Mouse (Mus musculus): ENCODE data around the gene Ccdc124.

Gene Ccdc124

GRCm38 (mm10) chr8:70849333-70849990 is 24.3 kb downstream of the Ccdc124 start:
- DNase-seq (ENCODE audit: low read depth in 2 of 2, low spot score in 2 of 2) = no peak

- no peak for DNase-seq (ENCODE audit: low read depth in 2 of 2, low spot score in 2 of 2)
Measured at GRCm38 (mm10) chr8:70846371-70847154, 27.2 kb downstream of the Ccdc124 start.

DNA sequence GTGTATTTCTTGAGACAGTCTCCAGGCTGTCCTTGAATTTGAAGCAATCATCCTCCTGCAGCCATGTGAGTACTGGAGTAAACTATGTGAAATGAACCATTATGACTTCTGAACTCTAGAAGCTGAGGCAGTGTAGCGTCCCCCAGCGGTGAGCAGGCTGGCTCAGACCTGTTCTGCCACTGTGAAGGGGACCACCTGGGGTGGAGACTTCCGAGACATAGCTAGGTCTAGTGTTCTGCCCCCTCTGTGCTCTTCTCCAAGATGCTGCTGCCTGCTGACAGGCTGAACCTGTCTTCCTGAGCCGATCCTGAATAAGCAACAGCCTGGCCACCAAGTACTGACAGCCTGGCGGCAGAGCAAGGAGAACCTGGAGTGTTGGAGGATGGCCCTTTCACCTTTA is 28.6 kb downstream of the Ccdc124 start:
- no peak for DNase-seq (ENCODE audit: low read depth in 2 of 2, low spot score in 2 of 2)

GRCm38 (mm10) chr8:70844523-70844922 is 29.2 kb downstream of the Ccdc124 start:
- DNase-seq (ENCODE audit: low read depth in 2 of 2, low spot score in 2 of 2) = peak; percentile 92 to 94

- DNase-seq (ENCODE audit: low read depth in 2 of 2, low spot score in 2 of 2) = no peak
Measured at GRCm38 (mm10) chr8:70843941-70844340, 29.8 kb downstream of the Ccdc124 start.

- DNase-seq (ENCODE audit: low read depth in 2 of 2, low spot score in 2 of 2) = no peak
Measured at GRCm38 (mm10) chr8:70843214-70843773, 30.4 kb downstream of the Ccdc124 start.

GRCm38 (mm10) chr8:70842484-70842883 is 31.3 kb downstream of the Ccdc124 start:
- DNase-seq (ENCODE audit: low read depth in 2 of 2, low spot score in 2 of 2) = no peak

- peak; percentile 85 to 87 for DNase-seq (ENCODE audit: low read depth in 2 of 2, low spot score in 2 of 2)
Measured at GRCm38 (mm10) chr8:70841147-70842072, 32.3 kb downstream of the Ccdc124 start.

DNA sequence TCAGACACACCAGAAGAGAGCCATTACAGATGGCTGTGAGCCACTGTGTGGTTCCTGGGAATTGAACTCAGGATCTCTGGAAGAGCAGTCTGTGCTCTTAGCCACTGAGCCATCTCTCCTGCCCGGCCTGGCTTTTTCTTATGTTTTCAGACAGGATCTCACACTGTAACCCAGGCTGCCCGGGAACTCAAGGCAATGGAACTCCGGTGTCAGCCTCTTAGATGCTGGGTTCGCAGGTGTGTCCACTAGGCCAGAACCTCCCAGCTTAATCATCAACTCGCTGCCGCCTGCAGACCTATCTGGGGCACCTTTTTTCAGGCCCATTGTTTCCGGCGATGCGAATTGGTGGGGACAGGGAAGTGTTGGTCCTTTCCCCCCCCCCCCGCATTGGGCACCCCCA is 33.1 kb downstream of the Ccdc124 start:
- no peak for DNase-seq (ENCODE audit: low read depth in 2 of 2, low spot score in 2 of 2)

- DNase-seq (ENCODE audit: low read depth in 2 of 2, low spot score in 2 of 2) = peak; percentile 94
Measured at GRCm38 (mm10) chr8:70839408-70840351, 34.1 kb downstream of the Ccdc124 start, which contains the start of gene Arrdc2. Gene Arrdc2 (minus strand): TSS chr8:70839720.

GRCm38 (mm10) chr8:70838654-70839407 is 34.9 kb downstream of the Ccdc124 start:
- peak in 1 of 2 experiments; percentile 29 for DNase-seq (ENCODE audit: low read depth in 2 of 2, low spot score in 2 of 2)

GRCm38 (mm10) chr8:70836666-70837065 is 37.1 kb downstream of the Ccdc124 start:
- DNase-seq (ENCODE audit: low read depth in 2 of 2, low spot score in 2 of 2) = no peak

DNA sequence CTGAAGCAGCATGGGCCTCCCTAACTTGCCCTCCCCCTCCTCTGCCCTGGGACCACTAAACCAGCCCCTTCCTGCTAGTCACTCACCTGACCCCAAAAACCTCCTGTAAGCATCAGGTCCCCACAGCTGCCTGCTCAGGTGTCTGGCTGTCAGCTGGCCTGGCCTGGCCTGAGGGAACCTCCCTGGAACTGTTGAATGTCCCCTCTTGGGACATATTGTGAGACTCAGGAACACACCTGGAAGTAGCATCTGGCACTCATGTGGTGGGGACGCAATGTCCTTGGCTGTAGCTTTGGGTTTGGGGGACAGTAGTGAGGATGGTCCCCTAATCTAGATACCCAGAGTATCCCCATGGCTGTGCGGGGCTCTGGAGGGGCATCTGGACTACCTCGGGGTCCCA is 39.7 kb downstream of the Ccdc124 start:
- DNase-seq (ENCODE audit: low read depth in 2 of 2, low spot score in 2 of 2) = no peak

DNA sequence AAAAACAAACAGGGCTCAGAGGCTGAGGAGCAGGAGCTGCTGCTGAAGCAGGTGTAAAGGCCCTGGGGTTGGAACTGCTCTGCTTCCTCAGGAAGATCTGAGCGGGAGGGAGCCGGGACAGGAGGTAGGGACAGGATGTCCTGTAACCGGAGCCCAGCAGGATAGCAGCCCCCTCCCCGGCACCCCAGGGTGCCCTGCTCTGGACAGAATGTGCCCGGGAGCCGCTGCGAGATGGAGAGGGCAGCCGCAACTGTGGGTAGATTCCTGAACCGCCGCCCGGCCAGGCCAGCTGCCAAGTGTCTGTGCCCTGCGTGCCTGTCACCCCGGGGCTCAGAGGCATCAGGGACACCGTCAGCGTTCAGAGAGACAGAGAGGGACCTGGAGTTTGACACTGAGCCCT is 40.2 kb downstream of the Ccdc124 start:
- no peak for DNase-seq (ENCODE audit: low read depth in 2 of 2, low spot score in 2 of 2)

DNA sequence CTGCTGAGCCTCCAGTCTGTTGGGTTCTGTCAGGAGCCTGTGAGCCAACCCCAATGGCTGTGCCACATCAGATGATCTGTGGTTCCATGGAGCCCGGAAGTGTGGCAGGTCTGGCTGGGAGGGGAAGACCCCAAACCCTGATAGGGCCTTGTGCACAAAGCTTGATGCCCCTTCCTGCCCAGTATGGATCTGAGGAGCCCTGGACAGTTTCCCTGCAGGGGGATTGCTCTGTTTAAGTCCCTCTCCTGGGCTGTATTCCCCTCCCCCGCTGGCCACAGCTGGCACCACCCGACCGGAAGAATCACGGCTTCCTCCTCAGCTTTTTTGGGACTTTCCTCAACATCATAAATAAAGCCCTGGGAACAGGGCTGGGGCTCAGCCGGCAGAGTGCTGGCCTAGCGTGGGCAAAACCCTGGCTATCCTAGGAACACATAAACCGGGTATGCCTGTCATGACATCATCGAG is 40.7 kb downstream of the Ccdc124 start:
- peak; percentile 43 to 58 for DNase-seq (ENCODE audit: low read depth in 2 of 2, low spot score in 2 of 2)

- no peak for DNase-seq (ENCODE audit: low read depth in 2 of 2, low spot score in 2 of 2)
Measured at GRCm38 (mm10) chr8:70832371-70832770, 41.4 kb downstream of the Ccdc124 start.

DNA sequence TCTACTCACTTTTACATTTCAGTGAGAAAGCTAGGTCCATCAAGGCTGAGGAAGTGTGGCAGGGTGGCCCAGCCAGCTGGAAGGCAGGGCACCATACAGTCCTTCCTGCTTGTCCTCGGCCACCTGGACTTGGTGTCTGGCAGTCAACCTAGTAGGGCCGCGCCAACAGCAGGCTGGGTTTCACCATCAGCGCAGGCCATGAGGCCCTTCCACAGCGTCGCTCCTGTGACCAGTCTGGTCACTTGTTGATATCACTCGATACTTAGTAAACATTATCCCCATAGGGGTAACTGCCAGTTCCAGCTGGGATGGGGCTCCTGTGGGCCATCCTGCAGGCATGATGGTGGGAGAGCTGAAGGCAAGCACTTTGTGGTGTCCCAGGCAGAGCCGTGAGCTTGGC is 42.2 kb downstream of the Ccdc124 start:
- DNase-seq (ENCODE audit: low read depth in 2 of 2, low spot score in 2 of 2) = no peak

DNA sequence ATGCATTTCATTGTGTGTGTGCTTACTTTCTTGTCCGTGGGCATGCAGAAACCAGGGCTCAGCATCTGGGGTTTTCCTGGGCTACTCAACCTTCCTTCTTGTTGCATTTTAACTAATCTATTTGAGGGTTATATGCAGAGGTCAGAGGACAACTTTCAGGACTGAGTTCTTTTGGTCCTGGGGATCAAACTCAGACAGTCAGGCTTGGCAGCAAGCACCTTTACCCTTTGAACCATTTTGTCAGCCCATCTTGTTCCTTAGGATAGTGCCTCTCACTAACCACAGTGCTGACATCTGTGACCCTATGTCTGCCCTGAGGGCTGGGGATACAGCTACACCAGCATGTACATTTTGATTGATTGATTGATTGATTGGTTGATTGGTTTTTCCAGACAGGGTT is 45.9 kb downstream of the Ccdc124 start:
- no peak for DNase-seq (ENCODE audit: low read depth in 2 of 2, low spot score in 2 of 2)

- DNase-seq (ENCODE audit: low read depth in 2 of 2, low spot score in 2 of 2) = no peak
Measured at GRCm38 (mm10) chr8:70827010-70827409, 46.7 kb downstream of the Ccdc124 start.

Data from CD8-positive naive resting alpha-beta T cell, adult 2 months (primary cell).